Mouse (Mus musculus): ENCODE data around the gene Olfr376. TPM values are rescaled to one million over a fixed set of nuclear protein-coding genes. Genes with fewer than 3 reads are reported as not detected.

Olfr376 gene
- polyA plus RNA-seq, 1 experiment from 2014 or later, result not detected

- H3K27me3 ChIP-seq (replicated peaks; ENCODE audit: control insufficient read depth, insufficient read depth, low read length), result no peaks in the 10 kb centered on the region
- H3K9ac ChIP-seq (ENCODE audit: low read depth, low read length), result no peak within 1 kb of the TSS
- no peaks in the 10 kb centered on the region for H3K36me3 ChIP-seq (ENCODE audit: control insufficient read depth, insufficient read depth, low read length)
- H3K4me1 ChIP-seq (ENCODE audit: control insufficient read depth, insufficient read depth, low read length), result no peaks in the 10 kb centered on the region
- no peak within 1 kb of the TSS for H3K4me3 ChIP-seq (ENCODE audit: low read length)
- H3K27ac ChIP-seq (ENCODE audit: low read length), result no peak within 1 kb of the TSS
- no peak for ATAC-seq
- no peak within 1 kb of the TSS for H3K4me2 ChIP-seq (ENCODE audit: low read depth, low read length)
- H3K9me3 ChIP-seq (ENCODE audit: control insufficient read depth, low read length), result no peaks in the 10 kb centered on the region
Observed at GRCm38 (mm10) chr11:73399514-73399913, 28.5 kb downstream of the Olfr376 start, which contains the start of gene Olfr1. Gene Olfr1 (minus strand): TSS chr11:73399614.

Other genes with a start within 250 kb of the Olfr376 start
- 13.1 and 14.1 TPM in 2 replicates for gene Haspin, start 233.0 kb upstream of the Olfr376 start, polyA plus RNA-seq (2015; fragmentation: Nextera tagmentation; extraction: Ambion mirVana)
- gene P2rx5, start 210.8 kb upstream of the Olfr376 start, polyA plus RNA-seq (2015; fragmentation: Nextera tagmentation; extraction: Ambion mirVana), result 0.12 TPM in 1 of 2 replicates, not detected in the other
- gene Emc6, start 194.2 kb upstream of the Olfr376 start, polyA plus RNA-seq (2015; fragmentation: Nextera tagmentation; extraction: Ambion mirVana), result 116 and 121 TPM in 2 replicates
- 231 and 236 TPM in 2 replicates for gene Tax1bp3, start 194.2 kb upstream of the Olfr376 start, polyA plus RNA-seq (2015; fragmentation: Nextera tagmentation; extraction: Ambion mirVana)
- 36.0 and 40.9 TPM in 2 replicates for gene Ctns, start 172.2 kb upstream of the Olfr376 start, polyA plus RNA-seq (2015; fragmentation: Nextera tagmentation; extraction: Ambion mirVana)
- gene Shpk, start 171.8 kb upstream of the Olfr376 start, polyA plus RNA-seq (2015; fragmentation: Nextera tagmentation; extraction: Ambion mirVana), result 11.9 and 19.2 TPM in 2 replicates
- 0.12 TPM in 2 replicates for gene Trpv1, start 137.0 kb upstream of the Olfr376 start, polyA plus RNA-seq (2015; fragmentation: Nextera tagmentation; extraction: Ambion mirVana)
- 0.13 and 0.16 TPM in 2 replicates for gene Trpv3, start 103.9 kb upstream of the Olfr376 start, polyA plus RNA-seq (2015; fragmentation: Nextera tagmentation; extraction: Ambion mirVana)
- gene Aspa, start 41.6 kb upstream of the Olfr376 start, polyA plus RNA-seq (2015; fragmentation: Nextera tagmentation; extraction: Ambion mirVana), result 1.5 and 2.3 TPM in 2 replicates
- not detected in 2 replicates for gene Gm49340, start 41.5 kb upstream of the Olfr376 start, polyA plus RNA-seq (2015; fragmentation: Nextera tagmentation; extraction: Ambion mirVana)
- gene Spata22, start 41.5 kb upstream of the Olfr376 start, polyA plus RNA-seq (2015; fragmentation: Nextera tagmentation; extraction: Ambion mirVana), result 0.21 and 0.31 TPM in 2 replicates
- not detected in 2 replicates for gene Olfr20, start 20.5 kb upstream of the Olfr376 start, polyA plus RNA-seq (2015; fragmentation: Nextera tagmentation; extraction: Ambion mirVana)
- not detected in 2 replicates for gene Olfr1, start 28.4 kb downstream of the Olfr376 start, polyA plus RNA-seq (2015; fragmentation: Nextera tagmentation; extraction: Ambion mirVana)
- not detected in 2 replicates for gene Olfr378, start 57.2 kb downstream of the Olfr376 start, polyA plus RNA-seq (2015; fragmentation: Nextera tagmentation; extraction: Ambion mirVana)
- gene Olfr380, start 86.3 kb downstream of the Olfr376 start, polyA plus RNA-seq (2015; fragmentation: Nextera tagmentation; extraction: Ambion mirVana), result not detected in 2 replicates
- not detected in 2 replicates for gene Olfr381, start 120.4 kb downstream of the Olfr376 start, polyA plus RNA-seq (2015; fragmentation: Nextera tagmentation; extraction: Ambion mirVana)
- not detected in 2 replicates for gene Olfr382, start 146.0 kb downstream of the Olfr376 start, polyA plus RNA-seq (2015; fragmentation: Nextera tagmentation; extraction: Ambion mirVana)
- not detected in 2 replicates for gene Olfr385, start 221.8 kb downstream of the Olfr376 start, polyA plus RNA-seq (2015; fragmentation: Nextera tagmentation; extraction: Ambion mirVana)
- gene Olfr384, start 227.3 kb downstream of the Olfr376 start, polyA plus RNA-seq (2015; fragmentation: Nextera tagmentation; extraction: Ambion mirVana), result not detected in 2 replicates